Mouse (Mus musculus) bone marrow, adult 2 months (tissue): ENCODE measurements around the gene Pmm1. TPM values are rescaled to one million over a fixed set of nuclear protein-coding genes. Genes with fewer than 3 reads are reported as not detected.
A peak's percentile ranks its signal among the peaks of the same experiment; 100 is the strongest.

Experiments used
- H3K27ac ChIP-seq: fragments of 200-500 bp; 2 replicates; pipeline ENCODE4 v1.5.1; 2012; ENCODE audit warnings: low read depth, mild to moderate bottlenecking, control low read depth, inconsistent platforms, low read length; ENCODE audit not compliant: control insufficient read depth, poor library complexity, insufficient read depth
- H3K4me1 ChIP-seq: fragments of 200-500 bp; 2 replicates; pipeline ENCODE4 v1.6.1; 2011; ENCODE audit warnings: low read length; ENCODE audit not compliant: control insufficient read depth, insufficient read depth
- H3K4me3 ChIP-seq: fragments of 200-500 bp; replicated peaks from 2 replicates; pipeline ENCODE3; 2011; ENCODE audit warnings: mild to moderate bottlenecking, low read depth, low read length, control low read depth; ENCODE audit not compliant: control insufficient read depth
- CTCF ChIP-seq: fragments of 200-500 bp; IDR thresholded peaks from 2 replicates; pipeline ENCODE4 v1.5.1; 2011; ENCODE audit warnings: low read length, control low read depth; ENCODE audit not compliant: control insufficient read depth, insufficient read depth
- POLR2A ChIP-seq: fragments of 200-500 bp; IDR thresholded peaks from 2 replicates; pipeline ENCODE4 v1.6.1; 2011; ENCODE audit warnings: low read depth, mild to moderate bottlenecking, control low read depth, low read length, borderline replicate concordance; ENCODE audit not compliant: control insufficient read depth
- WGBS: fragments of 180-500 bp; shearing (Covaris S2); methylation state at CpG from one replicate; pipeline ENCODE4 v1.1.7; 2018; 5-methylcytosine and 5-hydroxymethylcytosine counted together
- polyA plus RNA-seq: library from polyadenylated mRNA; stranded (reverse); fragments of >200 nt; gene quantifications from 2 replicates; pipeline ENCODE4 v1.2.4, GENCODE M21; 2011; ENCODE audit warnings: low replicate concordance; ENCODE audit not compliant: missing spikeins, insufficient read depth, insufficient read length

Gene Pmm1
- polyA plus RNA-seq, 1 experiment = 51.8 TPM

GRCm38 (mm10) chr15:81938246-81938645 lies 22.5 kb downstream of the Pmm1 start:
- no peak overlapping the region for H3K4me3 ChIP-seq
- WGBS = 45% methylated on average over 2 of the region's 2 CpGs
- H3K4me1 ChIP-seq = no peaks in the 10 kb centered on the region; the same call in 1 of the 2 replicates
- TF ChIP-seq POLR2A (no peak), CTCF (peak; percentile 74)
- H3K27ac ChIP-seq = no peak overlapping the region

- WGBS = 45% methylated on average over 19 of the region's 19 CpGs
- Histone ChIP-seq H3K27ac (no peak overlapping the region), H3K4me3 (no peak overlapping the region), H3K4me1 (no peaks in the 10 kb centered on the region; the same call in 1 of the 2 replicates)
- TF ChIP-seq CTCF (no peak), POLR2A (no peak)
Measured at GRCm38 (mm10) chr15:81937098-81937972, 23.4 kb downstream of the Pmm1 start.

GRCm38 (mm10) chr15:81936679-81937078 lies 24.1 kb downstream of the Pmm1 start, which contains the start of gene Csdc2:
Csdc2 (plus strand) TSS chr15:81936759.
- no peak within 1 kb of the TSS for H3K27ac ChIP-seq
- TF ChIP-seq POLR2A (no peak), CTCF (no peak)
- no peak within 1 kb of the TSS for H3K4me3 ChIP-seq
- H3K4me1 ChIP-seq = no peaks in the 10 kb centered on the region; the same call in 1 of the 2 replicates
- 51% methylated on average over 12 of the region's 12 CpGs for WGBS

GRCm38 (mm10) chr15:81935869-81936637 lies 24.7 kb downstream of the Pmm1 start:
- H3K27ac ChIP-seq = no peak overlapping the region
- 73% methylated on average over 7 of the region's 7 CpGs for WGBS
- H3K4me3 ChIP-seq = no peak overlapping the region
- no peaks in the 10 kb centered on the region; the same call in 1 of the 2 replicates for H3K4me1 ChIP-seq
- TF ChIP-seq CTCF (no peak), POLR2A (no peak)

- Histone ChIP-seq H3K4me1 (no peaks in the 10 kb centered on the region; the same call in 1 of the 2 replicates), H3K27ac (peak overlapping the region; percentile 84), H3K4me3 (no peak overlapping the region)
- 34% methylated on average over 1 of the region's 1 CpGs for WGBS
- TF ChIP-seq CTCF (no peak), POLR2A (no peak)
Measured at GRCm38 (mm10) chr15:81933986-81934385, 26.7 kb downstream of the Pmm1 start.

- H3K4me1 ChIP-seq = peaks cover 2% of the 10 kb centered on the region; the same call in 1 of the 2 replicates
- 24% methylated on average over 12 of the region's 12 CpGs for WGBS
Measured at GRCm38 (mm10) chr15:81932951-81933470, 27.7 kb downstream of the Pmm1 start.

GRCm38 (mm10) chr15:81928277-81928676 lies 32.5 kb downstream of the Pmm1 start:
- H3K4me3 ChIP-seq = no peak overlapping the region
- TF ChIP-seq POLR2A = no peak
- WGBS = 12% methylated on average over 11 of the region's 11 CpGs
- peak overlapping the region; percentile 54 for H3K27ac ChIP-seq
- peaks cover 12% of the 10 kb centered on the region for H3K4me1 ChIP-seq

More at GRCm38 (mm10) chr15:81932951-81933470, 27.7 kb downstream of the Pmm1 start:
- TF ChIP-seq CTCF = no peak
- no peak for TF ChIP-seq POLR2A
- Histone ChIP-seq H3K4me3 (no peak overlapping the region), H3K27ac (peak overlapping the region; percentile 86)

- H3K4me3 ChIP-seq = no peak overlapping the region
- TF ChIP-seq CTCF (no peak), POLR2A (no peak)
- peaks cover 12% of the 10 kb centered on the region for H3K4me1 ChIP-seq
- 13% methylated on average over 4 of the region's 4 CpGs for WGBS
- H3K27ac ChIP-seq = peak overlapping the region; percentile 59
Measured at GRCm38 (mm10) chr15:81927741-81928140, 33.0 kb downstream of the Pmm1 start.
